Mouse (Mus musculus) MEL (cell line): Measurements from ENCODE around the gene Fam189b. TPM values are rescaled to one million over a fixed set of nuclear protein-coding genes. Genes with fewer than 3 reads are reported as not detected.
A peak's percentile ranks its signal among the peaks of the same experiment; 100 is the strongest.

ENCODE experiments used
- DNase-seq: peaks from one replicate; pipeline ENCODE4 v3.0.0; 2011; ENCODE audit warnings: low read depth, low spot score
- H3K27ac ChIP-seq: 2 replicates; pipeline ENCODE4 v1.5.1; 2012; ENCODE audit warnings: low read depth, mild to moderate bottlenecking, control low read depth, low read length, moderate library complexity; ENCODE audit not compliant: control insufficient read depth
- H3K27me3 ChIP-seq, 2 experiments: fragments of 150-350 bp in 1 of 2; sonication (generic) in 1 of 2; 2 replicates each; pipeline ENCODE4 v1.6.1; 2012; ENCODE audit warnings: low read length in 2 of 2, mild to moderate bottlenecking in 2 of 2, improper control_type of control experiment in 1 of 2, moderate library complexity in 1 of 2; ENCODE audit not compliant: insufficient read depth in 2 of 2, control insufficient read depth in 1 of 2
- H3K36me3 ChIP-seq, 2 experiments: 2 replicates each; pipeline ENCODE4 v1.6.1; 2012 to 2014; ENCODE audit warnings: low read length in 2 of 2, improper control_type of control experiment in 1 of 2, inconsistent platforms in 1 of 2, mild to moderate bottlenecking in 1 of 2; ENCODE audit not compliant: insufficient read depth in 2 of 2, control insufficient read depth in 1 of 2
- H3K4me1 ChIP-seq, 2 experiments: fragments of 150-350 bp in 1 of 2; sonication (generic) in 1 of 2; 2 replicates each; pipeline ENCODE4 v1.6.1; 2012; ENCODE audit warnings: low read length in 2 of 2, improper control_type of control experiment in 1 of 2, mild to moderate bottlenecking in 1 of 2; ENCODE audit not compliant: insufficient read depth in 2 of 2, control insufficient read depth in 1 of 2
- H3K4me3 ChIP-seq, 2 experiments: fragments of 150-350 bp in 1 of 2; sonication (generic) in 1 of 2; 2 replicates each; pipeline ENCODE4 v1.5.1; 2012; ENCODE audit warnings: low read depth in 2 of 2, low read length in 2 of 2, mild to moderate bottlenecking in 2 of 2, moderate library complexity in 2 of 2, control low read depth in 1 of 2, improper control_type of control experiment in 1 of 2; ENCODE audit not compliant: control insufficient read depth in 1 of 2, insufficient read depth in 1 of 2
- H3K79me2 ChIP-seq: 2 replicates; pipeline ENCODE4 v1.6.1; 2012; ENCODE audit warnings: mild to moderate bottlenecking, low read length, moderate library complexity; ENCODE audit not compliant: control insufficient read depth, poor library complexity, insufficient read depth
- H3K9ac ChIP-seq: 2 replicates; pipeline ENCODE4 v1.6.1; 2012; ENCODE audit warnings: low read depth, mild to moderate bottlenecking, control low read depth, low read length, moderate library complexity; ENCODE audit not compliant: control insufficient read depth, poor library complexity, severe bottlenecking
- H3K9me3 ChIP-seq: fragments of 150-350 bp; sonication (generic); replicated peaks from 2 replicates; pipeline ENCODE4 v1.6.1; 2012; ENCODE audit warnings: mild to moderate bottlenecking, low read length, improper control_type of control experiment, moderate library complexity; ENCODE audit not compliant: insufficient read depth
- BHLHE40 ChIP-seq: IDR thresholded peaks from 2 replicates; pipeline ENCODE4 v1.6.1; 2012; ENCODE audit warnings: low read depth, mild to moderate bottlenecking, inconsistent platforms, low read length, improper control_type of control experiment, borderline replicate concordance
- CHD1 ChIP-seq: IDR thresholded peaks from 2 replicates; pipeline ENCODE4 v1.6.1; 2012; ENCODE audit warnings: low read depth, mild to moderate bottlenecking, inconsistent platforms, low read length, improper control_type of control experiment
- CTCF ChIP-seq, 3 experiments: IDR thresholded peaks in 2 of 3; conservative IDR thresholded peaks in 1 of 3; 2 replicates each; pipeline ENCODE4 v1.5.1; 2011 to 2012; ENCODE audit warnings: low read length in 3 of 3, low read depth in 2 of 3, mild to moderate bottlenecking in 2 of 3, improper control_type of control experiment in 1 of 3, inconsistent platforms in 1 of 3, mixed read lengths in 1 of 3, moderate library complexity in 1 of 3; ENCODE audit not compliant: control insufficient read depth in 1 of 3, insufficient read depth in 1 of 3, poor library complexity in 1 of 3, severe bottlenecking in 1 of 3
- ELF1 ChIP-seq: IDR thresholded peaks from 2 replicates; pipeline ENCODE4 v1.6.1; 2014; ENCODE audit warnings: low read depth, mild to moderate bottlenecking, inconsistent platforms, low read length, improper control_type of control experiment, moderate library complexity
- EP300 ChIP-seq, 2 experiments: IDR thresholded peaks; 2 replicates each; pipeline ENCODE4 v1.6.1; 2011; ENCODE audit warnings: improper control_type of control experiment in 2 of 2, low read length in 2 of 2, low read depth in 1 of 2, mild to moderate bottlenecking in 1 of 2
- ETS1 ChIP-seq: IDR thresholded peaks from 2 replicates; pipeline ENCODE4 v1.6.1; 2012; ENCODE audit warnings: low read depth, mild to moderate bottlenecking, inconsistent platforms, low read length, improper control_type of control experiment, moderate library complexity
- GABPA ChIP-seq: IDR thresholded peaks from 2 replicates; pipeline ENCODE4 v1.6.1; 2012; ENCODE audit warnings: low read depth, mild to moderate bottlenecking, inconsistent platforms, low read length, improper control_type of control experiment, moderate library complexity
- GATA1 ChIP-seq: IDR thresholded peaks from 2 replicates; pipeline ENCODE4 v1.6.1; 2011; ENCODE audit warnings: low read depth, low read length, improper control_type of control experiment
- HCFC1 ChIP-seq: IDR thresholded peaks from 2 replicates; pipeline ENCODE4 v1.6.1; 2012; ENCODE audit warnings: low read depth, mild to moderate bottlenecking, inconsistent platforms, low read length, improper control_type of control experiment, moderate library complexity
- JUND ChIP-seq: IDR thresholded peaks from 2 replicates; pipeline ENCODE4 v1.6.1; 2011; ENCODE audit warnings: low read depth, mild to moderate bottlenecking, improper control_type of control experiment, low read length
- MAFK ChIP-seq: IDR thresholded peaks from 2 replicates; pipeline ENCODE4 v1.6.1; 2011; ENCODE audit warnings: low read depth, mild to moderate bottlenecking, low read length, improper control_type of control experiment, borderline replicate concordance
- MAZ ChIP-seq: IDR thresholded peaks from 2 replicates; pipeline ENCODE4 v1.6.1; 2012; ENCODE audit warnings: low read depth, mild to moderate bottlenecking, inconsistent platforms, low read length, improper control_type of control experiment
- MEF2A ChIP-seq: IDR thresholded peaks from 2 replicates; pipeline ENCODE4 v1.6.1; 2014; ENCODE audit warnings: low read depth, mild to moderate bottlenecking, inconsistent platforms, low read length, improper control_type of control experiment; ENCODE audit not compliant: poor library complexity, insufficient replicate concordance, severe bottlenecking; ENCODE audit errors: extremely low read depth
- MXI1 ChIP-seq: IDR thresholded peaks from 2 replicates; pipeline ENCODE4 v1.6.1; 2011; ENCODE audit warnings: mild to moderate bottlenecking, low read depth, low read length, improper control_type of control experiment
- MYB ChIP-seq: IDR thresholded peaks from 2 replicates; pipeline ENCODE4 v1.6.1; 2011; ENCODE audit warnings: mild to moderate bottlenecking, low read depth, low read length, improper control_type of control experiment
- NELFE ChIP-seq: IDR thresholded peaks from 2 replicates; pipeline ENCODE4 v1.6.1; 2011; ENCODE audit warnings: low read depth, low read length, improper control_type of control experiment
- NRF1 ChIP-seq: IDR thresholded peaks from 2 replicates; pipeline ENCODE4 v1.6.1; 2014; ENCODE audit warnings: low read depth, mild to moderate bottlenecking, inconsistent platforms, low read length, improper control_type of control experiment, moderate library complexity; ENCODE audit not compliant: poor library complexity, insufficient read depth, severe bottlenecking
- POLR2A ChIP-seq, 2 experiments: IDR thresholded peaks; 2 replicates each; pipeline ENCODE4 v1.6.1; 2011 to 2012; ENCODE audit warnings: low read length in 2 of 2, mild to moderate bottlenecking in 2 of 2, control low read depth in 1 of 2, improper control_type of control experiment in 1 of 2, low read depth in 1 of 2, moderate library complexity in 1 of 2; ENCODE audit not compliant: control insufficient read depth in 1 of 2, insufficient read depth in 1 of 2, poor library complexity in 1 of 2
- POLR2AphosphoS2 ChIP-seq: IDR thresholded peaks from 2 replicates; pipeline ENCODE4 v1.6.1; 2011; ENCODE audit warnings: low read length, improper control_type of control experiment
- RAD21 ChIP-seq: IDR thresholded peaks from 2 replicates; pipeline ENCODE4 v1.6.1; 2011; ENCODE audit warnings: mild to moderate bottlenecking, low read depth, low read length, improper control_type of control experiment
- RCOR1 ChIP-seq: IDR thresholded peaks from 2 replicates; pipeline ENCODE4 v1.6.1; 2012; ENCODE audit warnings: low read depth, mild to moderate bottlenecking, inconsistent platforms, low read length, improper control_type of control experiment
- SIN3A ChIP-seq: IDR thresholded peaks from 2 replicates; pipeline ENCODE4 v1.6.1; 2012; ENCODE audit warnings: low read length, improper control_type of control experiment, inconsistent platforms
- SMC3 ChIP-seq: IDR thresholded peaks from 2 replicates; pipeline ENCODE4 v1.6.1; 2011; ENCODE audit warnings: low read depth, low read length, improper control_type of control experiment
- TAL1 ChIP-seq: IDR thresholded peaks from 2 replicates; pipeline ENCODE4 v1.6.1; 2012; ENCODE audit warnings: mild to moderate bottlenecking, inconsistent platforms, low read length, moderate library complexity, mixed read lengths
- TBP ChIP-seq: IDR thresholded peaks from 2 replicates; pipeline ENCODE4 v1.8.0; 2011; ENCODE audit warnings: low read depth, low read length, improper control_type of control experiment
- TCF12 ChIP-seq: IDR thresholded peaks from 2 replicates; pipeline ENCODE4 v1.6.1; 2014; ENCODE audit warnings: low read depth, mild to moderate bottlenecking, inconsistent platforms, low read length, improper control_type of control experiment, moderate library complexity
- USF1 ChIP-seq: IDR thresholded peaks from 2 replicates; pipeline ENCODE4 v1.6.1; 2014; ENCODE audit warnings: low read depth, mild to moderate bottlenecking, inconsistent platforms, low read length, improper control_type of control experiment, moderate library complexity
- USF2 ChIP-seq, 2 experiments: IDR thresholded peaks; 2 replicates each; pipeline ENCODE4 v1.6.1; 2011 to 2012; ENCODE audit warnings: improper control_type of control experiment in 2 of 2, low read length in 2 of 2, borderline replicate concordance in 1 of 2, inconsistent platforms in 1 of 2, low read depth in 1 of 2, mild to moderate bottlenecking in 1 of 2; ENCODE audit not compliant: insufficient read depth in 1 of 2
- ZC3H11A ChIP-seq: IDR thresholded peaks from 2 replicates; pipeline ENCODE4 v1.6.1; 2012; ENCODE audit warnings: low read depth, mild to moderate bottlenecking, inconsistent platforms, low read length, improper control_type of control experiment
- ZKSCAN1 ChIP-seq: IDR thresholded peaks from 2 replicates; pipeline ENCODE4 v1.6.1; 2012; ENCODE audit warnings: low read depth, mild to moderate bottlenecking, inconsistent platforms, low read length, improper control_type of control experiment, moderate library complexity
- ZMIZ1 ChIP-seq: IDR thresholded peaks from 2 replicates; pipeline ENCODE4 v1.6.1; 2012; ENCODE audit warnings: low read depth, mild to moderate bottlenecking, inconsistent platforms, low read length, improper control_type of control experiment, moderate library complexity
- ZNF384 ChIP-seq: IDR thresholded peaks from 2 replicates; pipeline ENCODE4 v1.6.1; 2012; ENCODE audit warnings: low read depth, mild to moderate bottlenecking, inconsistent platforms, low read length, improper control_type of control experiment
- polyA plus RNA-seq, 2 experiments: library from polyadenylated mRNA; stranded (reverse) in 1 of 2; unstranded in 1 of 2; fragments of >175 nt in 1 of 2; fragments of >200 nt in 1 of 2; gene quantifications; 2 replicates each; pipeline versions ENCODE4 v1.2.1 to v1.2.4; 2012; ENCODE audit warnings: low replicate concordance in 2 of 2, low read depth in 1 of 2; ENCODE audit not compliant: insufficient read length in 2 of 2, insufficient read depth in 1 of 2, missing spikeins in 1 of 2
- total RNA-seq: library from RNA; depleted of rRNA; stranded (reverse); fragments of 300-350 nt; gene quantifications from 2 replicates; pipeline ENCODE4 v1.2.3, GENCODE M21; 2012

Fam189b gene
- total and polyA plus RNA-seq, 3 experiments: 7.0 to 35.3 TPM; not detected in 1

DNA sequence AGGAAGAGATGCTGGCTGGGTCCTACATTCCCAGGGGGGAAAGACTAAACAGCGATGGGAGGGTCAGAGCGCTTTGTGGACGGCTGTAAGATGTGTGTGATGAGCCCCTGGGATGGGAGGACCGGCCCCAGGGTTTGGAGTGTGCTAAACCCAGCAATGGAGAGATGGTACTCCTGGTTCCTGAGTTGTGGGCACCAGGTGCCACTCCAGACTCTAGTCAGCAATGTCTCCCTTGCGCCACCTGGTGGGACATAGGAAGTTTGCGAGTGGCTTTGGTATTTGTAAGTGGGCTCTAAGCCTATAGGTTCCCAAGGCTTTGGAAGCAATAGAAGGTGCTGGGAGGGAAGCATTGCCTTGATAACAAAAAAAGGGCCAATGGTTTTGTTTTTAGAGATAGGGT lies 32.9 kb downstream of the Fam189b start:
- peaks cover 0 to 10% of the 10 kb centered on the region in 2 experiments; a peak in 2 of 4 replicates for H3K36me3 ChIP-seq
- peak; percentile 95 for DNase-seq
- H3K79me2 ChIP-seq: peaks cover 10% of the 10 kb centered on the region
- no peak overlapping the region for H3K9ac ChIP-seq
- H3K27me3 ChIP-seq: no peaks in the 10 kb centered on the region
- H3K4me3 ChIP-seq: no peak overlapping the region
- H3K27ac ChIP-seq: no peak overlapping the region
- peaks cover 2 to 14% of the 10 kb centered on the region in 2 experiments; a peak in 3 of 4 replicates for H3K4me1 ChIP-seq
- no peaks in the 10 kb centered on the region for H3K9me3 ChIP-seq
- TF ChIP-seq ZMIZ1: no peak
- peak; percentile 56; the same call in 1 of the 2 replicates for TF ChIP-seq ZNF384
- TF ChIP-seq MEF2A: no peak
- TF ChIP-seq GATA1: peak; percentile 7; the same call in 1 of the 2 replicates
- TF ChIP-seq ZC3H11A: peak; percentile 97
- TF ChIP-seq MXI1: peak; percentile 77
- TF ChIP-seq MYB: no peak
- peak in 2 of 3 experiments; percentile 93 to 99 for TF ChIP-seq CTCF (IDR thresholded peaks at IDR 0.05 in 2 of 3, conservative IDR thresholded peaks at IDR 0.05 in 1 of 3; ENCODE audit: control insufficient read depth in 1 of 3, insufficient read depth in 1 of 3, low read depth in 2 of 3, low read length in 3 of 3, poor library complexity in 1 of 3, severe bottlenecking in 1 of 3)
- TF ChIP-seq MAFK: no peak
- TF ChIP-seq ELF1: no peak
- TF ChIP-seq TAL1: no peak
- 0 out of 2 replicates have a peak, but pooled peaks have one; percentile 6 for TF ChIP-seq NELFE
- peak; percentile 83 for TF ChIP-seq SIN3A
- 0 out of 2 replicates have a peak, but pooled peaks have one; percentile 32 for TF ChIP-seq TBP
- no peak for TF ChIP-seq NRF1
- TF ChIP-seq EP300 (IDR thresholded peaks at IDR 0.05; ENCODE audit: low read depth in 1 of 2, low read length in 2 of 2): no peak; a peak in 1 of 4 replicates
- no peak for TF ChIP-seq JUND
- TF ChIP-seq ETS1: 0 out of 2 replicates have a peak, but pooled peaks have one; percentile 26
- no peak for TF ChIP-seq CHD1
- TF ChIP-seq POLR2AphosphoS2: no peak
- TF ChIP-seq GABPA: no peak
- peak; percentile 100 for TF ChIP-seq SMC3
- TF ChIP-seq POLR2A (IDR thresholded peaks at IDR 0.05; ENCODE audit: control insufficient read depth in 1 of 2, insufficient read depth in 1 of 2, low read depth in 1 of 2, low read length in 2 of 2, poor library complexity in 1 of 2): no peak
- TF ChIP-seq USF1: peak; percentile 37; the same call in 1 of the 2 replicates
- peak; percentile 96 for TF ChIP-seq RAD21
- TF ChIP-seq USF2 (IDR thresholded peaks at IDR 0.05; ENCODE audit: borderline replicate concordance in 1 of 2, insufficient read depth in 1 of 2, low read depth in 1 of 2, low read length in 2 of 2): no peak
- peak; percentile 89 for TF ChIP-seq MAZ
- TF ChIP-seq ZKSCAN1: no peak
- TF ChIP-seq BHLHE40: no peak
- peak; percentile 53; the same call in 1 of the 2 replicates for TF ChIP-seq HCFC1
- 0 out of 2 replicates have a peak, but pooled peaks have one; percentile 10 for TF ChIP-seq TCF12
- no peak for TF ChIP-seq RCOR1
